Mouse (Mus musculus) heart, adult 2 months (tissue): ENCODE measurements around the gene Plce1. TPM values are rescaled to one million over a fixed set of nuclear protein-coding genes. Genes with fewer than 3 reads are reported as not detected.

Experiments used
- DNase-seq, 2 experiments: peaks; one replicate each; pipeline ENCODE4 v3.0.0; 2021
- H3K27ac ChIP-seq: fragments of 200-600 bp; 2 replicates; pipeline ENCODE4 v1.8.1; 2022
- H3K27me3 ChIP-seq: fragments of 200-500 bp; 2 replicates; pipeline ENCODE4 v1.6.1; 2012; ENCODE audit warnings: mild to moderate bottlenecking, low read length, inconsistent platforms, mixed read lengths; ENCODE audit not compliant: control insufficient read depth, insufficient read depth
- H3K36me3 ChIP-seq: fragments of 200-500 bp; 2 replicates; pipeline ENCODE4 v1.6.1; 2012; ENCODE audit warnings: low read length, inconsistent platforms; ENCODE audit not compliant: control insufficient read depth, insufficient read depth
- H3K4me1 ChIP-seq: fragments of 200-500 bp; 2 replicates; pipeline ENCODE4 v1.6.1; 2011; ENCODE audit warnings: low read length; ENCODE audit not compliant: control insufficient read depth, insufficient read depth
- H3K4me3 ChIP-seq: fragments of 200-600 bp; 2 replicates; pipeline ENCODE4 v1.8.1; 2022
- H3K79me2 ChIP-seq: fragments of 200-500 bp; replicated peaks from 2 replicates; pipeline ENCODE4 v1.6.1; 2012; ENCODE audit warnings: mild to moderate bottlenecking, inconsistent platforms, low read length, moderate library complexity, mixed read lengths; ENCODE audit not compliant: control insufficient read depth, insufficient read depth
- H3K9ac ChIP-seq: fragments of 200-500 bp; 2 replicates; pipeline ENCODE4 v1.6.1; 2012; ENCODE audit warnings: low read depth, mild to moderate bottlenecking, control low read depth, inconsistent platforms, low read length, mixed read lengths
- CTCF ChIP-seq: fragments of 200-600 bp; IDR thresholded peaks from 2 replicates; pipeline ENCODE4 v1.8.1; 2022; ENCODE audit warnings: antibody characterized with exemption, mild to moderate bottlenecking, moderate library complexity
- EP300 ChIP-seq: fragments of 200-500 bp; IDR thresholded peaks from 2 replicates; pipeline ENCODE4 v1.6.1; 2011; ENCODE audit warnings: low read depth, low read length, control low read depth; ENCODE audit not compliant: insufficient read depth
- POLR2A ChIP-seq: fragments of 200-500 bp; IDR thresholded peaks from 2 replicates; pipeline ENCODE4 v1.6.1; 2011; ENCODE audit warnings: mild to moderate bottlenecking, low read depth, low read length, control low read depth; ENCODE audit not compliant: insufficient read depth
- WGBS: fragments of 180-500 bp; shearing (Covaris S2); methylation state at CpG from one replicate; pipeline ENCODE4 v1.1.7; 2018; 5-methylcytosine and 5-hydroxymethylcytosine counted together
- intact Hi-C: fragments of 180-260 bp; cut with DNase I; formaldehyde crosslinking; loops from one replicate; pipeline ENCODE4 v1.15.1; 2025
- polyA plus RNA-seq: library from polyadenylated mRNA; depleted of rRNA; stranded (reverse); fragments of >200 nt; gene quantifications from 2 replicates; pipeline ENCODE4 v1.2.3, GENCODE M21; 2012
- total RNA-seq, 2 experiments: library from RNA; stranded (reverse); gene quantifications; 2 replicates each; pipeline ENCODE4 v1.2.3; 2021

The Plce1 gene
- total and polyA plus RNA-seq, 3 experiments: 5.9 to 20.6 (median 18.7) TPM

GRCm38 (mm10) chr19:38533230-38533629, 52.3 kb downstream of the Plce1 start:
- H3K36me3 ChIP-seq: peaks cover 7% of the 10 kb centered on the region
- H3K79me2 ChIP-seq: no peaks in the 10 kb centered on the region; the same call in 1 of the 2 replicates
- no peaks in the 10 kb centered on the region for H3K27me3 ChIP-seq
- intact Hi-C loops: no loop called here
- H3K4me3 ChIP-seq: no peak overlapping the region
- H3K9ac ChIP-seq: no peak overlapping the region
- H3K4me1 ChIP-seq: no peaks in the 10 kb centered on the region; the same call in 1 of the 2 replicates
- H3K27ac ChIP-seq: no peak overlapping the region
- TF ChIP-seq POLR2A (no peak), EP300 (no peak), CTCF (no peak)
- no peak for DNase-seq
- WGBS: 66% methylated on average over 5 of the region's 5 CpGs

- H3K27ac ChIP-seq: no peak overlapping the region
- no peak overlapping the region for H3K9ac ChIP-seq
- no peaks in the 10 kb centered on the region for H3K27me3 ChIP-seq
- intact Hi-C loops: no loop called here
- peak in 1 of 2 experiments; percentile 42 for DNase-seq
- no peak overlapping the region for H3K4me3 ChIP-seq
- TF ChIP-seq CTCF (no peak), EP300 (no peak), POLR2A (no peak)
- 49% methylated on average over 3 of the region's 3 CpGs for WGBS
- H3K4me1 ChIP-seq: peaks cover 1% of the 10 kb centered on the region
- no peaks in the 10 kb centered on the region; the same call in 1 of the 2 replicates for H3K79me2 ChIP-seq
- H3K36me3 ChIP-seq: no peaks in the 10 kb centered on the region
Measured at GRCm38 (mm10) chr19:38539338-38539737, 58.4 kb downstream of the Plce1 start.

- H3K9ac ChIP-seq: no peak overlapping the region
- H3K79me2 ChIP-seq: no peaks in the 10 kb centered on the region; the same call in 1 of the 2 replicates
- TF ChIP-seq CTCF (no peak), EP300 (no peak), POLR2A (no peak)
- no peaks in the 10 kb centered on the region for H3K36me3 ChIP-seq
- H3K27me3 ChIP-seq: no peaks in the 10 kb centered on the region
- no peak for DNase-seq
- intact Hi-C loops: no loop called here
- 95% methylated on average over 3 of the region's 3 CpGs for WGBS
- H3K4me3 ChIP-seq: no peak overlapping the region
- peaks cover 1% of the 10 kb centered on the region for H3K4me1 ChIP-seq
- no peak overlapping the region for H3K27ac ChIP-seq
Measured at GRCm38 (mm10) chr19:38540549-38540948, 59.6 kb downstream of the Plce1 start.

GRCm38 (mm10) chr19:38549487-38550058, 68.7 kb downstream of the Plce1 start:
- no peak overlapping the region for H3K27ac ChIP-seq
- H3K4me1 ChIP-seq: no peaks in the 10 kb centered on the region
- WGBS: 78% methylated on average over 8 of the region's 8 CpGs
- intact Hi-C loops: no loop called here
- H3K79me2 ChIP-seq: no peaks in the 10 kb centered on the region
- no peaks in the 10 kb centered on the region for H3K36me3 ChIP-seq
- H3K4me3 ChIP-seq: no peak overlapping the region
- no peaks in the 10 kb centered on the region for H3K27me3 ChIP-seq
- H3K9ac ChIP-seq: no peak overlapping the region
- no peak for TF ChIP-seq POLR2A
- no peak for TF ChIP-seq EP300
- TF ChIP-seq CTCF: no peak
- DNase-seq: no peak

GRCm38 (mm10) chr19:38553551-38553950, 72.6 kb downstream of the Plce1 start:
- H3K79me2 ChIP-seq: no peaks in the 10 kb centered on the region
- intact Hi-C loops: no loop called here
- WGBS: 84% methylated on average over 2 of the region's 2 CpGs
- H3K27me3 ChIP-seq: no peaks in the 10 kb centered on the region
- H3K4me3 ChIP-seq: no peak overlapping the region
- no peak overlapping the region for H3K27ac ChIP-seq
- H3K9ac ChIP-seq: no peak overlapping the region
- H3K4me1 ChIP-seq: no peaks in the 10 kb centered on the region
- no peaks in the 10 kb centered on the region for H3K36me3 ChIP-seq
- TF ChIP-seq CTCF: no peak
- no peak for TF ChIP-seq EP300
- no peak for TF ChIP-seq POLR2A
- DNase-seq: no peak

GRCm38 (mm10) chr19:38555399-38555798, 74.5 kb downstream of the Plce1 start:
- intact Hi-C loops: no loop called here
- DNase-seq: no peak
- 41% methylated on average over 3 of the region's 3 CpGs for whole genome bisulfite sequencing
- Histone ChIP-seq H3K27ac (no peak overlapping the region), H3K79me2 (no peaks in the 10 kb centered on the region), H3K27me3 (no peaks in the 10 kb centered on the region), H3K9ac (no peak overlapping the region), H3K4me1 (no peaks in the 10 kb centered on the region), H3K36me3 (no peaks in the 10 kb centered on the region), H3K4me3 (no peak overlapping the region)
- no peak for TF ChIP-seq POLR2A
- TF ChIP-seq CTCF: no peak
- TF ChIP-seq EP300: no peak
